Mouse (Mus musculus) CH12.LX (cell line): ENCODE results near the gene Tek. TPM values are rescaled to one million over a fixed set of nuclear protein-coding genes. Genes with fewer than 3 reads are reported as not detected.
"Not testable (repeated sequence)": the region's sequence is repeated elsewhere in the genome, so short reads cannot be mapped to it uniquely, and the experiment has no call there.

Experiments
- DNase-seq: peaks from one replicate; pipeline ENCODE4 v3.0.0-alpha.2; 2013; ENCODE audit errors: extremely low read depth
- H3K27ac ChIP-seq: 2 replicates; pipeline ENCODE4 v1.5.1; 2012; ENCODE audit warnings: low read depth, mild to moderate bottlenecking, control low read depth, moderate library complexity; ENCODE audit not compliant: insufficient read depth
- H3K27me3 ChIP-seq: replicated peaks from 2 replicates; pipeline ENCODE3; 2012; ENCODE audit warnings: inconsistent platforms
- H3K36me3 ChIP-seq, 2 experiments: replicated peaks in 1 of 2; 2 replicates each; pipeline versions ENCODE3 to v1.6.1; 2012; ENCODE audit warnings: inconsistent platforms in 1 of 2, low read length in 1 of 2, mild to moderate bottlenecking in 1 of 2, mixed read lengths in 1 of 2, moderate library complexity in 1 of 2; ENCODE audit not compliant: control insufficient read depth in 1 of 2, insufficient read depth in 1 of 2
- H3K4me1 ChIP-seq, 2 experiments: 2 replicates each; pipeline ENCODE4 v1.6.1; 2012; ENCODE audit warnings: inconsistent platforms in 1 of 2, moderate library complexity in 1 of 2; ENCODE audit not compliant: insufficient read depth in 2 of 2, control insufficient read depth in 1 of 2
- H3K4me2 ChIP-seq: 2 replicates; pipeline ENCODE4 v1.6.1; 2012; ENCODE audit warnings: low read depth, mild to moderate bottlenecking, control low read depth; ENCODE audit not compliant: poor library complexity, insufficient read depth, severe bottlenecking
- H3K4me3 ChIP-seq, 3 experiments: fragments of 150-350 bp in 1 of 3; sonication (generic) in 1 of 3; replicated peaks in 1 of 3; 2 replicates each; pipeline versions ENCODE3 to v1.5.1; 2011 to 2012; ENCODE audit warnings: low read depth in 2 of 3, low read length in 2 of 3, mild to moderate bottlenecking in 2 of 3, moderate library complexity in 2 of 3, control low read depth in 1 of 3, improper control_type of control experiment in 1 of 3, inconsistent platforms in 1 of 3, mixed read lengths in 1 of 3; ENCODE audit not compliant: poor library complexity in 1 of 3
- H3K79me2 ChIP-seq: replicated peaks from 2 replicates; pipeline ENCODE4 v1.6.1; 2012; ENCODE audit warnings: mild to moderate bottlenecking, moderate library complexity; ENCODE audit not compliant: control insufficient read depth, poor library complexity, insufficient read depth, severe bottlenecking; ENCODE audit errors: extremely low read depth
- H3K9ac ChIP-seq: 2 replicates; pipeline ENCODE4 v1.6.1; 2012; ENCODE audit warnings: low read depth, mild to moderate bottlenecking, control low read depth, moderate library complexity; ENCODE audit not compliant: insufficient read depth
- H3K9me3 ChIP-seq: replicated peaks from 2 replicates; pipeline ENCODE3; 2012; ENCODE audit warnings: low read length, inconsistent platforms, mixed read lengths
- BHLHE40 ChIP-seq: IDR thresholded peaks from 2 replicates; pipeline ENCODE4 v1.6.1; 2011; ENCODE audit warnings: mild to moderate bottlenecking, low read depth, low read length, improper control_type of control experiment
- CHD1 ChIP-seq: IDR thresholded peaks from 2 replicates; pipeline ENCODE4 v1.6.1; 2012; ENCODE audit warnings: low read depth, low read length, improper control_type of control experiment, inconsistent platforms
- CTCF ChIP-seq, 2 experiments: IDR thresholded peaks in 1 of 2; conservative IDR thresholded peaks in 1 of 2; 2 replicates each; pipeline ENCODE4 v1.5.1; 2011 to 2012; ENCODE audit warnings: low read depth in 2 of 2, low read length in 2 of 2, improper control_type of control experiment in 1 of 2, inconsistent platforms in 1 of 2, mild to moderate bottlenecking in 1 of 2, moderate library complexity in 1 of 2
- ELF1 ChIP-seq: IDR thresholded peaks from 2 replicates; pipeline ENCODE4 v1.6.1; 2014; ENCODE audit warnings: low read depth, mild to moderate bottlenecking, inconsistent platforms, low read length, improper control_type of control experiment
- EP300 ChIP-seq: IDR thresholded peaks from 2 replicates; pipeline ENCODE4 v1.6.1; 2011; ENCODE audit warnings: low read length, improper control_type of control experiment
- HCFC1 ChIP-seq: IDR thresholded peaks from 2 replicates; pipeline ENCODE4 v1.6.1; 2012; ENCODE audit warnings: low read depth, mild to moderate bottlenecking, inconsistent platforms, low read length, improper control_type of control experiment
- IRF4 ChIP-seq: IDR thresholded peaks from 2 replicates; pipeline ENCODE4 v1.6.1; 2014; ENCODE audit warnings: low read depth, mild to moderate bottlenecking, inconsistent platforms, low read length, improper control_type of control experiment
- JUN ChIP-seq: IDR thresholded peaks from 2 replicates; pipeline ENCODE4 v1.6.1; 2011; ENCODE audit warnings: low read depth, mild to moderate bottlenecking, low read length, improper control_type of control experiment, moderate library complexity; ENCODE audit not compliant: insufficient read depth
- MAX ChIP-seq: IDR thresholded peaks from 2 replicates; pipeline ENCODE4 v1.6.1; 2011; ENCODE audit warnings: low read length, improper control_type of control experiment
- MXI1 ChIP-seq: IDR thresholded peaks from 2 replicates; pipeline ENCODE4 v1.6.1; 2011; ENCODE audit warnings: mild to moderate bottlenecking, low read depth, low read length, improper control_type of control experiment
- POLR2AphosphoS2 ChIP-seq: IDR thresholded peaks from 2 replicates; pipeline ENCODE4 v1.6.1; 2011; ENCODE audit warnings: low read depth, low read length, improper control_type of control experiment
- SIN3A ChIP-seq: IDR thresholded peaks from 2 replicates; pipeline ENCODE4 v1.6.1; 2012; ENCODE audit warnings: low read length, improper control_type of control experiment, inconsistent platforms
- SMC3 ChIP-seq: IDR thresholded peaks from 2 replicates; pipeline ENCODE4 v1.6.1; 2011; ENCODE audit warnings: low read depth, low read length, improper control_type of control experiment
- TBP ChIP-seq: conservative IDR thresholded peaks from 2 replicates; pipeline ENCODE4 v1.6.1; 2011; ENCODE audit warnings: low read depth, low read length, improper control_type of control experiment
- TCF12 ChIP-seq: IDR thresholded peaks from 2 replicates; pipeline ENCODE4 v1.6.1; 2014; ENCODE audit warnings: low read depth, mild to moderate bottlenecking, inconsistent platforms, low read length, improper control_type of control experiment
- UBTF ChIP-seq: IDR thresholded peaks from 2 replicates; pipeline ENCODE4 v1.6.1; 2012; ENCODE audit warnings: low read depth, mild to moderate bottlenecking, inconsistent platforms, low read length, improper control_type of control experiment, moderate library complexity
- USF2 ChIP-seq: conservative IDR thresholded peaks from 2 replicates; pipeline ENCODE4 v1.6.1; 2011; ENCODE audit warnings: low read depth, low read length, improper control_type of control experiment
- ZKSCAN1 ChIP-seq: IDR thresholded peaks from 2 replicates; pipeline ENCODE4 v1.6.1; 2012; ENCODE audit warnings: low read depth, inconsistent platforms, low read length, improper control_type of control experiment, borderline replicate concordance
- dilution Hi-C: fragments of 300-500 bp; cut with MboI; formaldehyde crosslinking; loops from 2 replicates; pipeline ENCODE4 v1.14.3; 2020; ENCODE audit warnings: low sequenced_read_pairs; ENCODE audit not compliant: extremely low pct_unique_long_range_greater_than_20kb, extremely low pct_ligation_motif_present
- in situ Hi-C: fragments of 300-500 bp; cut with MboI; formaldehyde crosslinking; loops from 3 replicates; pipeline ENCODE4 v1.14.3; 2019; ENCODE audit warnings: low sequenced_read_pairs, low pct_ligation_motif_present, low pct_unique_long_range_greater_than_20kb, mixed read lengths
- polyA plus RNA-seq: library from polyadenylated mRNA; unstranded; fragments of >175 nt; gene quantifications from 2 replicates; pipeline ENCODE4 v1.2.1, GENCODE M21; 2012; ENCODE audit warnings: low read depth; ENCODE audit not compliant: insufficient read length
- total RNA-seq, 2 experiments: library from RNA; depleted of rRNA; stranded (reverse); fragments of 300-350 nt in 1 of 2; fragments of >200 nt in 1 of 2; gene quantifications; 2 replicates each; pipeline ENCODE4 v1.2.3; 2012 to 2014

Gene Tek
- total RNA-seq (2012; rRNA removed) (0.08 and 0.47 TPM in 2 replicates), total RNA-seq (2014; rRNA removed) (0.17 and 0.23 TPM in 2 replicates), polyA plus RNA-seq (0.06 TPM in 1 of 2 replicates, not detected in the other)

DNA sequence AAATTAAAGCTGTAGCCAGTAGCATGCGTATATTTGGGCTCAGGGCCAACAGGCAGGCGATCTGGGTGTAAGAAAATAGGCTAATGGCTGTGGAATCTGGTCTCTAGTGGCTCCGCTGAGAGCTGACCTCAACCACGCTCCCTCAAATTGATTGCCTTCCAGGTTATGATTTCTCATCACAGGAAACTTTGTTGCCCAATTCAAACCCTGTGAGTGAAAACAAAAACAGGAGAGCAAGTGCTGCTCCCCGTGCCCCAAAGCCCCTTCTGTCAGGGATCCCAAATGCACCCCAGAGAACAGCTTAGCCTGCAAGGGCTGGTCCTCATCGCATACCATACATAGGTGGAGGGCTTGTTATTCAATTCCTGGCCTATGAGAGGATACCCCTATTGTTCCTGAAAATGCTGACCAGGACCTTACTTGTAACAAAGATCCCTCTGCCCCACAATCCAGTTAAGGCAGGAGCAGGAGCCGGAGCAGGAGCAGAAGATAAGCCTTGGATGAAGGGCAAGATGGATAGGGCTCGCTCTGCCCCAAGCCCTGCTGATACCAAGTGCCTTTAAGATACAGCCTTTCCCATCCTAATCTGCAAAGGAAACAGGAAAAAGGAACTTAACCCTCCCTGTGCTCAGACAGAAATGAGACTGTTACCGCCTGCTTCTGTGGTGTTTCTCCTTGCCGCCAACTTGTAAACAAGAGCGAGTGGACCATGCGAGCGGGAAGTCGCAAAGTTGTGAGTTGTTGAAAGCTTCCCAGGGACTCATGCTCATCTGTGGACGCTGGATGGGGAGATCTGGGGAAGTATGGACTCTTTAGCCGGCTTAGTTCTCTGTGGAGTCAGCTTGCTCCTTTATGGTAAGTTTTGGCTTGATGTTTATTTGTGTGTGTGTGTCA is at the start of gene Tek:
Gene Tek (plus strand): TSS at position 452 of the 894 bp plus-strand sequence.
- dilution Hi-C loops (no loop called here), in situ Hi-C loops (no loop called here)
- DNase-seq: no peak
- Histone ChIP-seq H3K36me3 (no peaks in the 10 kb centered on the region), H3K4me3 (no peak within 1 kb of the TSS), H3K27me3 (no peaks in the 10 kb centered on the region), H3K79me2 (no peaks in the 10 kb centered on the region), H3K9ac (no peak within 1 kb of the TSS), H3K27ac (no peak within 1 kb of the TSS), H3K4me1 (no peaks in the 10 kb centered on the region), H3K4me2 (no peak within 1 kb of the TSS), H3K9me3 (no peaks in the 10 kb centered on the region)
- TF ChIP-seq USF2 (no peak), SMC3 (no peak), BHLHE40 (no peak), TCF12 (no peak), HCFC1 (no peak), EP300 (no peak), MXI1 (no peak), POLR2AphosphoS2 (no peak), CHD1 (no peak), MAX (no peak), CTCF (conservative IDR thresholded peaks at IDR 0.05 in 1 of 2, IDR thresholded peaks at IDR 0.05 in 1 of 2; ENCODE audit: low read depth in 2 of 2, low read length in 2 of 2) (no peak), JUN (no peak), ZKSCAN1 (no peak), ELF1 (no peak), IRF4 (no peak), UBTF (no peak), SIN3A (no peak)

DNA sequence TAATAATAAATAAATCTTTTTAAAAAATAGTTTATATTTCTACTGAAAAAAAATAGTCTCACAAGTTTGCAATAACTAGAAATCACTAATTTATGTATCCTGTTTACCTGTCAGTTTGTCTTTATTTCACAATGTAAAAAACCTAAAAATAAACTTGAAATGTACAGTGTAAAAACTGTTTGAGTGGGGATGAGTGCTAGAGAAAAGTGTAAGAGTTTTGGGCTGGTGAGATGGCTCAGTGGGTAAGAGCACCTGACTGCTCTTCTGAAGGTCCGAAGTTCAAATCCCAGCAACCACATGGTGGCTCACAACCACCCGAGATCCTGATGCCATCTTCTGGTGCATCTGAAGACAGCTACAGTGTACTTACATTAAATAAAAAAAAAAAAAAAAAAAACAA is 49.3 kb upstream of the Tek start:
- H3K27me3 ChIP-seq, H3K4me2 ChIP-seq, H3K9ac ChIP-seq, dilution Hi-C loops, H3K79me2 ChIP-seq, H3K4me1 ChIP-seq, H3K27ac ChIP-seq, H3K36me3 ChIP-seq, H3K9me3 ChIP-seq, DNase-seq, H3K4me3 ChIP-seq: not testable (repeated sequence)
- TF ChIP-seq TBP: peak; percentile 52; the same call in 1 of the 2 replicates
- in situ Hi-C loops: loop anchor here (25.0 kb wide), 1 partner anchor 222 kb away; no protein-coding TSS in a partner anchor
